Mouse (Mus musculus) kidney, postnatal 36 days (tissue): ENCODE measurements around the gene Wdr62.
"Not testable (repeated sequence)": the region's sequence is repeated elsewhere in the genome, so short reads cannot be mapped to it uniquely, and the experiment has no call there.

Experiments
- DNase-seq, 2 experiments: peaks; one replicate each; pipeline ENCODE4 v3.0.0; 2021 to 2022; ENCODE audit warnings: mixed read lengths in 2 of 2

The Wdr62 gene

DNA sequence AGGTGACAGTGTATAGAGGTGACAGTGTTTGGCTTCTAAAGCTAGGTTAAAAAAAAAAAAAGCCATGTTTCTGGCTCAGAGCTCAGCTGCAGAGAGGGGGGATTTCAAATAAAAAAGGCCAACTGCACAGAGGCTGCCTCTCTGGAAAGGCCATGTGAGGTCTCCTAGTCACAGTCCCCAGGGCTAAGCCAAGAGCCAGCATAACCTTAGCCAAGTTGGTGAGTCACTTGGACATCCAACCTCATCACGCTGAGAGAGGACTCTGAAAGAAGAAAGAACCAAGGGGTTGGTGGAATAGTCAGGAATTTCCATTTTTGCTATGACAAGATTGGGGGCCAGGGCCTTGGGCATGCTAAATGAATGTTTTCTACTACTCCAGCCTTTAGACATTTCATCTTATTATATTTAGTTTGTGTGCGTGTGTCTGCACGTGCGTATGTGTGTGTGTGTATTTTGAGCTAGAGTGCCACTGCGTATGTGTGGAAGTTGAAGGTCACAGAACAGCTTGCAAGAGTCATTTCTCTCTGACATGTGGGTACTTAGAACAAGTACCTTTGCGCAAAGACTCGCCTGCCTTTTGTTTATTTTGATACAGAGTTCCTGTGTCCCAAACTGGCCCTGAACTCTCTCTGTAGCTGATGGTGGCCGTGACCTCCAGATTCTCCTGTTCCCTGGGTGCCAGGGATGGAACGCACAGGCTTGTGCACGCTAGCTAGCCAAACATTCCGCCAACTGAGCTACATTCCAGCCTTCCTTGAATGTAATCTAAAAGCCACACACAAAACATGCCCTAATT is 77.1 kb downstream of the Wdr62 start:
- no peak for DNase-seq

DNA sequence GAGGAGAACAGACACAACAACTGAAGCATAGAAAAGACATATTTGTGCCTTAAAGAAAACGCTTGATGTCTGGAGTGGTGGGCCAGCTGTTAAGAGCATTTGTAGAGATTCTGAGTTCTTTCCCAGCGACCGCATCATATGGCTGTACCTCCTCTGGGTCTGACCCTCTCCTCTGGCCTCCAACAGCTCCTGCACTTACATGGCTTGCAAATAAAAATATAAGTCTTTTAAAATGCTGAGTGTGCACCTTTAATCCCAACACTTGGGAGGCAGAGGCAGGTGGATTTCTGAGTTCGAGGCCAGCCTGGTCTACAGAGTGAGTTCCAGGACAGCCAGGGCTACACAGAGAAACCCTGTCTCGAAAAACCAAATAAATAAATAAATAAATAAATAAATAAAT is 79.6 kb downstream of the Wdr62 start:
- DNase-seq: not testable (repeated sequence)

GRCm38 (mm10) chr7:30200200-30200599 is 80.0 kb downstream of the Wdr62 start:
- no peak for DNase-seq

DNA sequence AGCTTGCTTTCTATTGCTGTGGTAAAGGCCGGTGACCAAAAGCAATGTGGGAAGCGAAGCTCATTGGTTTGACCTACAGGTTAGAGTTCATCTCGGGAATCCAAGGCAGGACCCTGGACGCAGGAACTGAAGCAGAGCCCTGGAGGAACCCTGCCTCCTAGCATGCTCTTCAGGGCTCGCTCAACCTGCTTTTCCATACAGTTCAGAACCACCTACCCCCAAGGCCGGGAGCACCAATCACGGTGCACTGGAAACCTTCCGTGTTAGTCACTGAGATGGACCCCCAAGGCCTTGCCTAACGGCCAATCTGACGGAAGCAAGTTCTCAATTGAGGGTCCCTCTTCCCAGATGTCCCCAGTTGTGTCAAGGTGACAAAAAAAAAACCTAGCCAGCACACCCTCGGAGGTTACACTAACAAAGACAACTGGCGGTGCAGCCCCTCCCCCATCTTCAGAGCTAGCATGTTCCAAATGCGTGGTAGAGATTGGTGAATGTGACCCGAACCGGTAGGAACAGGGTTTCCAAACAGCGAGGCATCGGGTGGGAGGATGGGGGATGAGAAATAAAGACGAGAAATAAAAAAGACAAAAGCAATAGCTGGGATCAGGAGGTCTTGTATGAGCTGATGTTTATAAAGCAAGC is 80.6 kb downstream of the Wdr62 start:
- DNase-seq: no peak

- DNase-seq: peak; percentile 71 to 72
Observed at GRCm38 (mm10) chr7:30198481-30198971, 81.7 kb downstream of the Wdr62 start, which contains the start of gene Capns1. Capns1 (minus strand) TSS chr7:30198811.

- peak in 1 of 2 experiments; percentile 37 for DNase-seq
Observed at GRCm38 (mm10) chr7:30197592-30198129, 82.6 kb downstream of the Wdr62 start.

DNA sequence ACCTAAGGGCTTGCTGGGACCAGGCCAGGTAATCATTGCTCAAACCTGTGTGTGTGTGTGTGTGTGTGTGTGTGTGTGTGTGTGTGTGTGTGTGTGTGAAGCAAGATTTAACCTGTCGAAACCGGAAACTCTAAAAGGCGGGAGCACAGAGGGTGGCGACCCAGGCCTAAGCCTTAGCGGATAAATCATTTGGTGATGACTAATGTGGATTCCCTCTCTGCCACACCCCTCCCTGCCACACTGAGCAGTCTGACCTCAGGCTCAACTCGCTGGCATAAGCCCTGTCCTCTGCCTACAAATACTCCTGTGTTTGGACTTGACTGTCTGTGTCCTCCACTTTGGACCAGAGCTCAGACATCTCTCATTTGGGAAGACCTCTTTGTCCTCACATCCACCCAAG is 84.0 kb downstream of the Wdr62 start:
- DNase-seq: no peak

- no peak for DNase-seq
Observed at GRCm38 (mm10) chr7:30195461-30195860, 84.8 kb downstream of the Wdr62 start.

GRCm38 (mm10) chr7:30194884-30195283 is 85.3 kb downstream of the Wdr62 start:
- peak; percentile 97 to 99 for DNase-seq

DNA sequence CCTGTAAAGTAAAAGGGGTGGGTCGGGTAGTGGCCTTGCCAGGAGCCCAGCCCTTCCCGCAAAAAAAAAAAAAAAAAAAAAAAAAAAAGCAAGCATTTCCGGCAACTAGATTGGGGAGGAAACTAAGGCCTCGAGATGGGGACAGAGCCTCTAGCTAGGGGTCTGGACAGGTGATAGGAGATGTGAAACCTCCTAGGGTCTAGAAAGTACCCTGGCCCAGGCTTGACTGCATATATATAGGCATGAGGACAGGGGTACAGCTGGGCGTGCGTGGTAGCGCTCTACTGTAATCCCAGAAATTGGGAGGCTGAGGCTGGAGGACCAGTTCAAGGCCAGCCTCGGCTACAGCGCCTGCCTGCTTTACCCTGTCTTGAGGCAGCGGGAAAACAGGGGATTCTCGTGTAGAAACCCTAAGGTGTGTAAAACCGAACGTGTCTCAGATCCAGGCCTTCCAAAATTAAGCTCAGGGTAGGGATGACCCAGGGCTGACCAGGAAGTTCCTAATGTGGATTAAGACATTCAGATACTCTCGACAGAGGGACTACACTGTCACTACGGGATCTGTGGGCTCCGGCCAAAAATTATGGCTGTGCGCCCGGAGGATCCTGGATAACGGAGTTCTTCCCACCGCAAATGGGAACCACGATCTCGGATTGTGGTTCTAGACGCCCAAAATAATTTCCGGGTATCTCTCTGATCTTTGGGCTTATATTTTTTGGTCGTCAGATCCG is 86.0 kb downstream of the Wdr62 start:
- peak in 1 of 2 experiments; percentile 66 for DNase-seq

DNA sequence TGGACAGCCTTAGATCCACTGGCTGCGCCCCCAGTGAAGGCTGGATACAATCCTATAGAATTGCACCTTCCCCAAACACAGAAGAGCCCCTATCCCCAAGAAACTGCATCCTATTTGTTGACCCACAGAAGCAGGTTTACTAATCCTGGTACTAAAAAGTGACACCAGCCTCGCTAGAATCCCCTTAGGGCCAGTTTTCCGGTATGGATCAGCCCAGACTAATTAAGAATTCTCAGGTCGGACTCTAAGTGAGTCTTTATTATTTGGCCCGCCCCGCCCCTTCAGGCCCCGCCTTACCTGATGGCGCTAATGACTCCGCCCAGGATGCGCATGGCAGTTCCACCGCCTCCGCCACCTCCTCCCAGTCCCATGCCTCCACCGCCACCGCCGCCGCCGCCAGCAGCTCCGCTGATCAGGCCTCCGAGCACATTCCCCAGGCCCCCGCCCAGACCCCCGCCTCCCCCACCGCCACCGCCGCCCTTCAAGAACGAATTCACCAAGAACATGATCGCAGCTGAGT is 86.6 kb downstream of the Wdr62 start:
- peak; percentile 90 to 91 for DNase-seq

GRCm38 (mm10) chr7:30193013-30193412 is 87.2 kb downstream of the Wdr62 start:
- DNase-seq: no peak

- no peak for DNase-seq
Observed at GRCm38 (mm10) chr7:30192088-30192487, 88.1 kb downstream of the Wdr62 start.
